Mouse (Mus musculus): ENCODE results near the gene Sec61a1.

Gene Sec61a1

DNA sequence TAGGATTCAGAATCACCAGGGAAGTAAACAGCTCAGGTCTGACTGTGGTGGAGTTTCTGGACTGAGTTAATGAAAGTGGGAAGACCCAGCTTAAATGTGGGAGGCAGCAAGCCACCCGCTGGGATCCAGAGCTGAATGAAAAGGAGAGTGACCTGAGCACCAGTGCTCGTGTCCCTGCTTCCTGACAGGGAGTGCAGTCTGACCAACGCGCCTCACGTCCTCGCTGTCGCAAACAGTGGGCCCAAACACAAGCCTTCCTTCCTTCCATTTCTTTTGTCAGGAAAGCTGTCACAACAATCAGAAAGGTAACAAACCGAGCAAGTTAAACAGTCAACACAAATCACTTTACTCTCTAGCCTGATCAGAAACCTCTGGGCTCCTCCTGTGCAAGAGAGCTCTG lies 2.7 kb downstream of the Sec61a1 start:
- no peak for DNase-seq

DNA sequence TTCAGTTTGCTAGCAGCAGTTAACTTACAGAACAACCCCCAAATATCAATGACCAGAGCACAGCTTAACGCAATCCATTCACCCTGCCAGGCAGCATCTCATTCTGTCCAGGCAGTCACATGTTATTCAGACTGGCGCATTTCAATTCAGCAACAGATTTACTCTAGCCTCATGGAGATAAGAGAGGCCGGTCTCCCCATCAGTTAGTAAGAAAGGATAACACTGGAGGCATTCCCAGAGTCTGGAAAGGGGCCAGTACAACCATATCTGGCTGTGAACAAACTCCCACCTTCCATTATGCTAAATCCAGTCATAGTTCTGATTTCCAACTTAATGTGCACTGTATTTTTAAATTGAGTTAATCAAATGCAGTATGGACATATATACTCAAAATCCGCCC lies 4.2 kb downstream of the Sec61a1 start:
- DNase-seq, result no peak

DNA sequence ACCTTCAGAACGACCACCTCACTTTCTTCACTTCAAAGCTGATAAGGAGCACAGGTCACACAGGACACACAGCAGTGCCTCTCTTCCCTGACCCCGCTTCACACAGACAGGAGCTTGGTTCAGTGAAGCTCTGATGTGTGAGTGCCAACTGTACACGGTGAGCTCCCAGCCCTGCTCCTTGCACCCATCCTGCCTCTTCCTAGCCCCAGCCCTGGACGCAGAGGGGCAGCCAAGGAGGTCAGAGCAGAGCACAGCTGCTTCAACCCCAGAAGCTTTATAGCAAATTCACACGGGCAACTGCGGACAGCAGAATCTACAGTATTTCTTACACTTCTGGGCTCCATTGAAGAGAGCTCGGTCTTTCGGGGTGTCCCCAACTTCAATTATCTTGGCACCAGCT lies 4.7 kb downstream of the Sec61a1 start:
- no peak for DNase-seq

DNA sequence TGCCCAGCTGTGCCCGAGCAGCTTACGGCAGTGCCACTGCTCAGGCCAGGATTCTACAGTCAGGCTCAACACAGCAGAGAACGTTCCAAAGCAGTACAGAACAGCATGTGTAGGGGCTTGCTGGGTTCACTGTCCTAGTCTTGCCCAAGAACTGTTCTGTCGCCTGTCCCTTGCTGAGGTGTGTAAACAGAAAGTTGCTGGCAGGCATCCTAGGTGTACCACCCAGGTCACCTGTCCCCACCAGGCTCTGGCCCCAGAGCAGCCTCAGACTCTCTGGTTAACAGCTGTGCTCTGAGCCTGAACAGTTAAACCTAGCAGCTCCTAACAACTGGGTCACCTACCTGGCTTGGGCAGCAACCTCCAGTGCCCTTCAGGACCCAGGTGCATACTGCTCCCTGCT lies 15.7 kb downstream of the Sec61a1 start:
- no peak for DNase-seq

DNA sequence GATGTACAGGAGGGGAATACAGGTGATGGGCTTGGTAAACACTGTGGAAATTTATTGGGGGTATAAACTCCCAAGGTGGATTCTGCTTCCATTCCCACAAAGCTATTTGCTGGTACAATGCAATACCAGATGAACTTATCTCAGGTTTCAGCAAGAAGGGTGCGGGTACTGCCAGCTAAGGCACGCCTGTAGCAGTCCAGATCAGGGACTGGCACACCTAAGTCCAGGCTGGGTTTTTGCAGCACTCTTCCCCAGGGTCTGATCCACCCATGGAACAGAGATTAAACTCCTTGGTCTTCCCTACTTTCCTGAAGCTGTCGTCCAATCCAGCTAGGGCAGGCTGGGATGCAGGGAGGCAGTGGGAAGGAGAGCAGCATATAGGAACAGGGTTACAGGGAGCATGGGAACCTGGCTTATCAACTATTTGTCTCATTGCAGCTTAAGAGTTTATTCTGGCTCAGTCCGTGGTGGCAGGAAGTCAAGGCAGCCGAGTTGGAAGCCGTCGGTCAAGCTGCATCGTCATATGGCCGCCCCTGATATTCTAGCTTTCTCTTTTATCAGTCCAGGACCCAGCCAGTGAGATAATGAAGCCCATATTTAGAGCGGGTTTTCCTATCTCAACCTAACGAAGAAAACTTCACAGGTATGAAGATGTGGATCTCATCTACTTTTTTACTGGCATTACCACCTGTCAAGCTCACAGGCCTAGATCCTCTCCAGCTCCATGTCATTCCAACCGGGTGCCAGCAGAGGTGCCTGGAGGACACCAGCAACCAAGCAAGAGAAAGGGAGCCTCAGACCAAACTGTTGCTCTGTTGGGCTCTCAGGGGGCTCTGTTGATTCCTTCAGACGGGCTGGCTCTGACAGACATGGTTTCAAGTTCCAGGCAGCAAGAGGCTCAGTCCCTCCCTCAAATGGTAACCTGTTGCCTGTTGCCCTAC lies 16.4 kb downstream of the Sec61a1 start:
- no peak for DNase-seq

DNA sequence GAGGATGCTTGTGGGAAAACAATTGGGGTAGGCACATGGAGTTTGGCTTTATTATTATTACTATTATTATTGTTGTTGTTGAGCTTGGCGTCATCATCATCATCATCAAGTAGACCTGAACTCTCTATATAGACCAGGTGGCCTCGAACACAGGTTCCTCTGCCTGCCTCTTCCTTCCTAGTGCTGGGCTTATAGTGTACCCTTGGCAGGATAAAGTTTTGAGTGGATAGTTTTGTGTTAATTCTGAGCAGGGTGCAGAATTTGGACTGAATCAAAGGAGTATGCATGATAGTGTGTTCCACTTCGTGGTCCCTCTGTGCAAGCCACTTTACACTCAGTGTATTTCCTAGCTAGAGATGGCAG lies 18.3 kb downstream of the Sec61a1 start:
- DNase-seq, result no peak

DNA sequence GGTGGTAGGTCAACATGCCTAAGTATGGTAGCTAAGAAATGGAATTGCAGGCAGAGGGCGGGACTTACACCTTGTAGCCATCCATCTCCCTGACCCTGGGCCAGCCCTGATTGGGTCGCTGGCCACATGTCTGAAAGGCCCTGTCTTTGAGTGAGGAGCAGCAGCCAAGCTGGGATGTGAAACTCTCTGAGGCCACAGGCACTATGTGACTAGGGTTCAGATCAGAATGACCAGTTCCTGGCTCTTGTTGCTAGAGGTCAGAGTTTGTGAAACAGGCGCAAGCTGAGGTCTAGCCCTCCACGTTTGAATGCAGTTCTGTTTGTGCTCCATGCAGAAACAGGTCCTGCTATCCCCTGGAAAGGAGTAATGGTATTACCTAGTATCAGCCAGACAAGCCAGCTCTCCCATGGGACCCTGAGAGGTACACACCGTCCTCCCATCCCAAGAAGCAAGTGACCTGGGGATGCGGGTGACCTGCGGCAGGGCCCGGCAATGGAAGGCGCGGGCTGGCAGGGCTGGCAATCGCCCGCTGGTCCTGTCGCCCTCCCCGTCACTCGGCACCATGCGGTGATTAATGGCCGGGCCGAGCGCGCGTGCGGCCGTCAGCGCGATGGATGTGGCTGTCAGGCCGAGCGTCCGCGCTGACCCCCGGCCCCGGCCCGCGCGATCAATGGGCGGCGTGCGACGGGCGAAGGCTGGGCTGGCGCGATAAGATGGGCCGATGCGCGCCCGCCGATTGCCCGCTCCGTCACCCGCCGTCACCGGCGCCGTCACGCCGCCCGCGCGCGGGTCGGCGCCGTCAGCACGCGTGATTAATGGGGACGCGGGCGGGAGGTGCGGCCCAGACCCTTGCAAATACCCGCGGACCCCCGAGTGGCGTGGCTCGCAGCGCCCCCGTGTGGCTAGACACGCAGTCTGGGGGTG lies 19.0 kb downstream of the Sec61a1 start:
- DNase-seq, result peak; percentile 76

DNA sequence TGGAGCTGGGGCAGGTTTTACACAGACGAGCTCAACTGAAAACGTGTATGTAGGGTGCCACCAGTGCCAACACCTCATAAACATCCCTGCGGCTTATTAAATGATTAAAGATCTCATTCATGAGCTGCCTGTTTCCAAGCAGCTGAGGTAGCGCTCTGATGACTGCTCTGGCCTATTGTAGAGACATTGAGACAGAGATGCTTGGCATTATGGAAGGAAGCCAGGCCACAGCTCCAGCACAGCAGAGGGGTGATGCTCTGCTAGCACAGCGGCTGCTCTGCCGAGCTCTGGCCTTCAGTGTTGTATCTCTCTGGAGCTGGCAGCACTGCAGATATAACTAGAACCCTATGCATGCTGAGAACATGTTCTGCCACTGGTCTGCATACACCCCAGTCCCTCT lies 25.0 kb downstream of the Sec61a1 start:
- DNase-seq, result no peak

DNA sequence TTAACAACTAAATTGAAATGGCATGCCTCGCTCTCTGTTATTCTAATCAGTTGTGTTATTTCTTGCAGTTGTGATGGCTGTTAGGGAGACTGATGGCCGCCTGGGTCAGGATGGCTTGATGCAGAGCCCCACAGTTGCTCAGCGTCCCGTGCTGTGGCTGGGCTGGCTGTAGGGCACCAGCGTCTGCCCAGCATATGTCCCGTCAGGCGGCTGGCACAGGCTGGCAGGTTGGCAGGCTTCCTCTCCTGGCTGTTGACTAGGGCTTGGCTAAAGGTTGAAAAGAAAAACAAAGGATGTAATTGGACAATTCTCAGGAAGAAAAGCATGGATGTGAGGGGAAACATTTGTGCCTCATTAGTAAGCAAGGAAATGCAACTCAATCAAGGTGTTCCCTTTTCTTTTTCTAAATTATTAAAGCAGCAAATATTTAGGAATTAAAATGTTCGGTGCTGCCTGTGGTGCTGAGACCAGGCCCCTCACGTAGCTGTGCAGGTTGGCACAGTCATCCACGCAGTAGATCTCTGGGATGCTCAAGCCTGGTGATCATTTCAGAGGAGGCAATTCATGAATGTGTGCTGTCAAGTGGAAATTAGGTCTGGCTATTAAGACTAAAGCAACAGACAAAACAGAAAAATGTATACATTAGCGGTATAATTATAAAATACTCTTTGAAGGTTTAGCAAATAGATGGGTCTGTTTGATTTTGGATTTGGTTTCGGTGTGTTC lies 27.9 kb downstream of the Sec61a1 start:
- DNase-seq, result no peak

DNA sequence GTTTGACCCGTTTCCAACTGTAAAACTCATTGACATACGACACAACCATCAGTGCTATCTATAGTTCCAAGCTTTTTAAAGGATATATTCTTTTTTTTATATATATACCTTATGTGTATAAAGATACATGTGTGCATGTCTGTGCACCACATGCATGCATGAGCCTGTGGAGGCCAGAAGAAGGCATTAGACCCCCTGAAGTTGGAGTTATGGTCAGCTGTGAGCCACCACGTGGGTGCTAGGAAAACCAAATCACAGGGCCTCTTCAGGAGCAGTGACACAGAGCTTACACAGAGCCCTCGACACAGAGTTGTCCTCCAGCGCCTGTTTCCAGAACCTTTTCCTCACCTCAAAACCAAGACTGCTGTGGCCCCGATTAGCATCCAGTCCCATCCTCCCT lies 28.9 kb downstream of the Sec61a1 start:
- no peak for DNase-seq

DNA sequence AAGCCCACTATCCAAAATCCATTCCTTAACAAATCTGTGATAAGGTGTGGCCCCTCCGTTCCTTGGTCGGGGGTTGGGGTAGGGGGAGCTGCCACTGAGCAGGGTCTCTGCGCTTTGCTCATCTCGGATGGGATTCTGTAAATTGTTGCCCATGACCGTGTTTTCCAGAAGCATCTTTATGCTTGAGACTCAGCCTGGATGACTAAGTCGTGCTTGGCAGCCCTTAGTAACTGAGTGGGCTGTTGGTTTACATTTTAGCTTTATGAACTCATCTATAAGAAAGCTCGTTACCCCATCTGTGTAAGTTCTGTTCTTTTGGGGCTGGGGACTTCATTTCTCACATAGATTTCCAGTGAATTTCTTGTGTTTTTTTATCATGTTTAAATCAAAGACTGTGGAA lies 29.7 kb downstream of the Sec61a1 start:
- no peak for DNase-seq

DNA sequence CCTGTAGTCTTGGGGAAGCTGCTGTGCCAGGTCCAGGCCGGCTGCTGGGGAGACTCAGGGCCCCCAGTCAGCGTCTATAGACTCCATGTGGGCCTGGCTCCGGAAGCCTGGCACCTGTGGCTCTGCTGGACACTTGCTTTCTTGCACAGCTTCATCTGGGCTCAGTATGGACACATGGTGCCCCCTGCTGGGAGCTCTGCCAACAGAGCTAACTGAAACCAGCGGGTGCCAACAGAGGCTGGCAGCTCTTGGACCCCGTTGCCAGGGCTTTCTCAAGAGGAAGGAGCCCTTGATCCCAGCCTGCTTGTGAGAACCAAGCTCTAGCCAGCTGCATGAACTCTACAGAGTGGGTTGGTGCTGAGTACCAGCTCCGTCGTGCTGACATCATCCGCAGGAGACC lies 31.8 kb downstream of the Sec61a1 start:
- DNase-seq, result peak; percentile 81

DNA sequence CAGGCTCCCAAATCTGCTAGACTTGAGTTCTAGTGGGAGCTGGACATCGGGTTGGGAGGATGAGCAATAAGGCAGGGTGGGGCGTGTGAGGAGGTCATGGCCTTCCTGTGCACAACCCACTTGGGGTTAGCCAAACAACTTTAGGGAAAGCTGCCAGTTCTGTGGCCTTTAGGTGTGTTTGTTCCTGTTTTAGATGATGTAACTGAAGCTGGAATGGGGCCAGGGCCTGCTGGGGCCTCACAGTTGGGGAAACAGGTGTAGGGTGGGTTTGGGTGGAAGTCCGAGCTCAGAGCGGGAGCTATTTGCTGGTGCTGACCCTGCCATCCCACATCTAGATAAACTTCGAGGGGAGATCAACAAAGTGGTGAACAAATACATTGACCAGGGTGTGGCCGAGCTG lies 33.3 kb downstream of the Sec61a1 start:
- DNase-seq, result no peak

DNA sequence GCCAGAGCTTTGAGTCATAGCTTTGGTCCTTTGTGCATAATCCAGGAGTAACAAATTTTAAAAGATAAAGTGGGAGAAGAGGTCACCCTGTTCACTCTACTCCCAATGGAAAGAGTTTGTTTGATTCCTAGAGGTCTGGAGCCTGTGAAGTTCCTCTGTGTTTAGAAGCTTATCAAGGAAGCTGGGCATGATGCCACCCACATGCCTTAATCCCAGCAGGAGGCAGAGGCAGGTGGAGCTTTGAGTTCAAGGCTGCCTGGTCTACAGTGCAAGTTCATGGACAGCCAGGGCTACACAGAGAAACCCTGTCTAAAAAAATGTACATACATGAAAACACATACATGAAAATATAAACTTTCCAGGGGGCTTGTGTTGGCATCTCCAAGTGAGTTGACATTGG lies 34.8 kb downstream of the Sec61a1 start:
- DNase-seq, result no peak

DNA sequence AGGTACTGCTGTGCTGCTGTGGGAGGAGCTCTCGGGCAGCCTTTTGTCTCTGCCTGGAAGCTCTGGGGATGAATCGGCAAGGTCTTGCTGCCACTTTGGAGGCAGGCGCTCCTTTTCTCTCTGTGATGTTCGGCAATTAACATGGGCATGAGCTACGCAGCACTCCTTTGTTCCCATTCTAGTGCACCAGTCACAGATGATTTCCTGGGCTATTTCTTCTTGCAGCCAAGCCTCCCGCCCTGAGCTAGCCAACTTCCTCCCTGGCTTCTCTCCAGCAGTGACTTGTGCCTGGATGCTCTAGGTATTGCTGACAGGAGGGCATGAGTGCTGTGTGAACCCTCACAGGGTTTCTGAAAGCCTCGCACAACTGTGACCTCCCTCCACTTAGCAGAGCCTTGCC lies 35.6 kb downstream of the Sec61a1 start:
- DNase-seq, result no peak

DNA sequence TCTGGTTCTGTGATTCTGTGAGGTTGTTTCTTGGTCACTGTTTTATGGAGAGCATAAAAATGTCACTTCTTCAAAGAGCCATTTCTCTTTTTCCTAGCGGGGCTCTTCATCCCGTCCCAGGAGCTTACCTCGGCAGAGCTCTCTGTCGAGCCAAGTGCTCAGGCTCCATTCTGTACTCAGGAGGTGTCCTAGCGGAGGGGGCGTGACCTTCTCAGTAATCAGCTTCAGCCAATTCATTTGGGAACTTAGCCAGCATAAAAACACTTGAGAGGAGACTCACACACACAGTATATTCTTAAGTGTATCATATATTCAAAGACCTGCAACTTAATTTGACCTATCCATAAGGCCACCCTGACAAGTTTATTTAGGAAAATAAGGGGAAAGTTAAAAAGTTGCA lies 38.3 kb downstream of the Sec61a1 start:
- no peak for DNase-seq

DNA sequence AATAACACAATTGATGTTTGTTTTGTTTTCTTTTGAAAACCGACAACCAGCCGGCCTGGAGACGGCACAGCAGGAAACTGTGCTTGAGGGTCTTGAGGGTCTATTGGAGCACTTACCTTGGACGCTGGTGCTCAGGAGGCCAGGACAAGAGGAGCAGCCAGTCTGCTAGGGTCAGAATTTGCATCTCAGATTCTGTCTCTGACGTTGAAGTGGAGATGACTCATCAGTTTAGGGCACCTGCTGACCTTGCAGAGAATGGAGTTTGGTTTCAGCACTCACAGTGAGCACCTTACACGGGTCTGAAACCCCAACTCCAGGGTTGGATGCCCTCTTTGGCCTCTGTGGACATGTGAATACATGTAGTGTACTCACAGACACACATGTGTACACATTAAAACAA lies 48.8 kb downstream of the Sec61a1 start:
- no peak for DNase-seq

DNA sequence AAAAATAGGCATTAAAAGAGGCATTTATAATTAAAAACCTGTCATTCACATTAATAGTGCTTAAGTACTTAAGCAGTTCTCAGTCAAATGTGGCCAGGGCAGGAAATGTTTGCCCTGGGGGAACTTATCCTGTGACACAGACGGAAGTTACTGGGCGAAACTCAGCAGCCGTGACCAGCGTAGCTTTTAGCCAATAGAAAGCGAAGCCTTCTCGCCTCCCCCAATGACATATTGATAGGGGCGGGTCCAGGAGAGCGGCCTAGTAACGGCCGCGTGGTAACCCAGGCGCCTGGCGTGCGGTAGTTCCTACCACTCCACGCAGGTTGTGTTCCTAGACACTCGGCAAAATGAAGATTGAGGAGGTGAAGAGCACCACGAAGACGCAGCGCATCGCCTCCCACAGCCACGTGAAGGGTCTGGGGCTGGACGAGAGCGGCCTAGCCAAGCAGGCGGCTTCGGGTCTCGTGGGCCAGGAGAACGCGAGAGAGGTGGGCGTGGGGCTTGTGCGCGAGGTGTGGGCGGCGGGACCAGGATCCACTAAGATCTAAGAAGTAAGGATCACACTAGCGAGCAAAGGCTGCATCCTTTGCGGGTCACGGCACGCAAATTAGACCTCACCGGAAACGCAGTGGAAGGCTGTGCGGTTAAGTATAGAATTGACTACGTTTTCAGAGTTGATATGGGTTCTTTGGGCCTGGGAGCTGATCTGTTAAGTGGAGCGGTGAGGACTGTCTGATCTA lies 53.4 kb downstream of the Sec61a1 start, which contains the start of gene Ruvbl1:
Gene Ruvbl1 (plus strand): TSS at position 229 of the 740 bp plus-strand sequence.
- peak; percentile 85 for DNase-seq

DNA sequence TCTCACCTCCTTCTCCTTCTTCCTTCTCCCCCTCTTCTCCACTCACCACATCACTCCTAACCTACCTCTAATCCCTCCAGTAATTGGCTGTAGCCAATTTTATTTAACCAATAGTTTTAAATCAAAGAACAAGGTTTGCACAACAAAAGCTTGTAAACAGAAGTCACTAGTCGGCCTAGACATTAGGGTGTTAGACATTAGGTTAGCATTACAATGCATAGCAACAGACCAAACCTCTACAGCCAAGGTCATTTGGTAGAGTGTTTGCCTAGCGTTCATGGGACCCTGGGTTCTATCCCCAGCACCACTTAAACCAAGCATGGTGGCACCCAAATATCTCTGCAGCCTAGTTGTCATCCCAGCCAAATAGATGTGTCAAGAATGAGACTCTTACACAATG lies 64.2 kb downstream of the Sec61a1 start:
- DNase-seq, result no peak
